Mouse (Mus musculus): Measurements from ENCODE around the gene Bco2.

Gene Bco2

DNA sequence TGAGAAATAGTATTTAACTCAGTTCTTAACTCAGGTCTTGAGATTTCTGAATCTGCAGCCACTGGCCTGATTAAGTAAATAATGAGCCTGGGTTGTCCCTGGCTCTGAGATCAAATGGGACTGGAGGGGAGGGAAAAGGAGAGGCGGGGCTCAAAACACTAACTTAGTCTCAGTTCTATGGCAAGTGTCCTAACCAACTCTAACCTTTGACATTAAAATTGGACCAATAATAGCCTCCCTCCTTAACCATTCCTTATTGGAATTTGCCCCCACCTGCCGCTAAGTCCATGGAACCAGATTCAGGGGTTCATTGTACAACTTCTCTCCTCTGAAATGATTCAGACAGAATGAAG, at the start of gene Bco2:
Bco2 (minus strand) TSS at position 88 of the 353 bp plus-strand sequence.
- DNase-seq, result no peak

DNA sequence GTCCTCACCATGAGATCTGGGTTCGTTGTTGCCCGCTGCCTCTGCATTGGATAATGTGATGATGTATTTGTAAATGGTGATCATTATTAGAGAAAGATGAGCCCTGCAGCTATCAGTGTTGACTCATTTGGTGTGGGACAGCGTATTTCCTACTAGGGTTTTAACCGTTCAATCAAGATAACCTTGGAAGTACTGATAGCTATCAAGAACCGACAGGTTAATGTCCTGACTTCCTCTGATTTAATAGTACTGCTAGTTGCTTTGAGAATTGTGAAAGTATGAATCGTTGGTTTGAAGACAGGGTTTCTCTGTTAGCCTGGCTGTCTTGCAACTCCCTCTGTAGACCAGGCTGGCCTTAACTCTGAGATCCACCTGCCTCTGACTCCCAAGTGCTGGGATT, 49.4 kb upstream of the Bco2 start:
- DNase-seq, result no peak

DNA sequence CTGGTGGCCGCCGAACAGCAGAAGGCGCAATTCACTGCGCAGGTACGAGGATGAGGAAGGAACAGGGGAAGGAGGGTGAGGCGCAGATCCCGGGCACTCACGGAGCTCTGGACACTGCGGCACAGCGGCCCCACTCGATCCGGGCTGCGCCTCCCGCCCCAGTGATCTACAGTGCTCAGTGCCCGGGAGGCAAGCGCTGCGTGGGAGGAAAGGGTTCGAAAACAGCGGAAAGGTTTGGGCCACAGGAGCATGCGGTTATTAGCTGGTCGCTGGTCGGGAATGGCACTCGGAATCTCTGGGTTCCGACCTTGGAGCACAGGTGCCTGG, 49.0 kb upstream of the Bco2 start:
- DNase-seq, result no peak

DNA sequence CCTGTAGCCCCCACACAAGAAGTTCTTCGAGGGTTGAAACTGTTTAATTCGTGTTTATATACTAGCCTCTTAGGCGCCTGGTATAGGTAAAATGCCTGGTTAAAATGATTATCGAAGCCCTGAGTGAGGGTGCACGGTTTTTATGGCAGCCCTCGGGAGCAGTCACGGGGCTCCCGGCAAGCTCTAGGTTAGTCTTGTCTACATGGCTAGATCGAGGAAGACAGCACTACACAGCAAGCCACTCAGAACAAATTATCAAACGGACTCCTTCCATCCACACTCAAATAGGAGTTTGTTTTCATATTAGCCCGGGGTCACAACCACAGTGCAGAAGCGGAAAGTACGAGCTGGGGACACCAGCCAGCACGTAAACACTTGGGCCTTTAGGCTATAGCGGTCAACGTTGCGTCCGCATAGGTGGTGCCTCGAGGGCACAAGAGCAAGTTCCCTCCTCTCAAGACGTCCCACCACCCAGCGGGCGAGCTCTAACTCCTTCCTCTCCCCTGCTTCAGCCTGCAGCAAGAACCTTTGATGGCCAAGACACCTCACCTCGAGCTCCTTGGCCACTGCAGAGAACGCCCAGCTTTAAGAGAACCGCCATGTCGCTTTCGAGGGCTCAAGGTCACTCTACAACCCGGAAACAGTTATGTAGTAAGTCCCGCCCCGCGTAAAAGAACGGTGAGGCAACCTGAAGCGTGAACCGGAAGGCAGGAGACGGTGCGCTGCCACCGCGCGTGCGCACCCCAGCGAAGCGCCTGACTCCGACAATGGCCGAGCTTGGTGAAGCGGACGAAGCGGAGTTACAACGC, 48.4 kb upstream of the Bco2 start, which contains the start of the genes Sdhd and Timm8b:
Sdhd (minus strand) TSS at position 624 of the 809 bp plus-strand sequence.
Timm8b (plus strand) TSS at position 722 of the 809 bp plus-strand sequence.
- peak; percentile 94 to 96 for DNase-seq

DNA sequence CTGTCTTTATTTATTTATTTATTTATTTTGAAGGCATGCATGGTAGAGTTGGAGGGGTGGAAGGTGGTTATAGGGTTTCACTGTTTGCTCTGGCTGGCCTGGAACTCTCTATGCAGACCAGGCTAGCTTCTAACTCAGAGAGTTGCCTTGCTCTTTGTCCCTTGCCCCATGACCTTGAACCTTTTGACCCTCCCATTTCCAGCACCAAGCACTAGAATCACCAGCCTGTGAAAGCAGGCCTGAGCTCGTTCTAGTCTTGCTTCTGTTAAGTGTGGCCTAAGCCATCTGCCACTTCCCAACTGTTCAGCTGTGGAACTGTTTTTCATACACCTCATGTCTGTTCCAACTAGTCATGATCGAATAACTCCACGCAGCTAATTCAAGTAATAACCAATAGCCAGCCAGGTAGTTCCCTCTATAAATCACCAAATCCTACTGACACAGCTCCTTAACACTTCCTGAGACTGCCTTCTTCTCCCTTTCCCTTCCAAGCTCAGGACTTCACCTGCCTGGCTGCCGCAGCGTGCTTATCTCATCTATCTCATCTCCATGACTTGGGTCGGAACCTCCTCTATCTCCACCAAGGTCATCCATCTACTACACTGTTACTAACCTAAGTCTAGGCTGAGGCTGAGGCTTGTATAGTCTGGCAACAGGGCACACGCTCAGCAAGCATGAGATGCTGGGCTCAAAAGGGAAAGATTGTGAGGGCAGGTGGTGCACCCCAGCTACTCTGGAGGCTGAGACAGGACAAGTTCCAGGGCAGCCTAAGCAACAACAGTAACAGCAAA, 47.3 kb upstream of the Bco2 start:
- DNase-seq, result no peak

DNA sequence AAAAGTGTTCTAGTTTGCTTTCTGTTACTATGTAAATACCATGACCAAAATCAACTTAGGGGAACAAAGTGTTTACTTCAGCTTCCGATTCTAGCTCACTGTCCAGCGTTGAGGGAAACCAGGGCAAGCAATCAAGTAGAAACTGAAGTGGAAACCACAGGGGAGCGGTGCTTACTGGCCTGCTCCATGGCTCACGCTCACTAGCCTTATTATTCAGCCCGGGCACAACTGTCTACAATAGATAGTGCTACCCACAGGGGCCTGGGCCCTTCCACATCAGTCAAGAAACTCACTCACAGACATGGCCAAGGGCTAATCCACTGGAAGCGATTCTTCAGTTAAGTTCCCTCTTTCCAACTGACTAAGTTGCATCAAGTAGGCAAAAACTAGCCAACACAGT, 46.6 kb upstream of the Bco2 start:
- no peak for DNase-seq

DNA sequence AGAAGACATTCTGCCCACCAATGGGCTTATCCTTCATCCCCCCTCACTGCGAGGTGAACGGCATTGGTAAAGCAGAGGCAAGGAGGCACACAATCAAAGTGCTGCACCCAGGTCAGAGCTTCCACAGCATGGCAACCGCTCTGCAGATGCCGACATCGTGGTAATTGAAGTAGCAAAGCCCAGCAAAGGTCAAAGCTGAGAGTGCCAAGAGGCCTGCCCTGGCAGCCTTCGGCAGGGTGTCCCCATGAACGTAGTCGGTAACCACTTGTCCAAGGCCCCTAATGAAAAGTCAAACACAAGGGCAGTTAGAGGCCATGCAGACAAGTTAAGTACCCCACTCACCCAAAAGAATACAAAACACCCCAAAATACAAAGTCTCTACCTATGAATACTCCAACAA, 42.0 kb upstream of the Bco2 start:
- peak in 1 of 2 experiments; percentile 13 for DNase-seq

DNA sequence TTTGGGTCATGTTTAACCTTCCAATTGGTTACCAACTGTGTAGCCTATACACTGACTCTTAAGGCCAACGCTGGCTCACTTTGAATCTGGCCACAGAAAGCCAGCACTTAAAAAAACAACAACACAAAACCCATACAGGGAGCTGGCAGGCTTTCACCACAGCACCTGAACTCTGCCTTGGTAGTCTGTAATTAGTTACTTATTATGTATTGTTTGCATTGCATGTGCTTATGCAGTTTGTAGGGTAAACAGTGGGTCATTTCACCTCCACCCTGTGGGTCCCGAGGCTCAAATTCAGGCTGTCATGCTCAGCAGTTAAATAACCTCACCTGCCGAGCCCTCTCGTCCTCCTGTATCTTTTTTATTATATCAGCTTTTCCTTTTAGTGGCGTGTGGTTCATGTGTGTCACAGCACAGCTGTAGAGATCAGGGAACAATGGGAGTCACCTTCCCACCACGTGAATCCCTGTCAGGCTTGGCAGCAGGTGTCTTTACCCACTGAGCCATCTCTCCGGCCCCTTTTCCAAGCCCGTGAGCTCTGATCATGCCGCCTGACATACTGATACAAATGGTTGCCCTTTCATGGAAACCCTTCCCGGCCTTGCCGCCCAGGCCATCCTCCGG, 39.9 kb upstream of the Bco2 start:
- peak; percentile 8 to 22 for DNase-seq

DNA sequence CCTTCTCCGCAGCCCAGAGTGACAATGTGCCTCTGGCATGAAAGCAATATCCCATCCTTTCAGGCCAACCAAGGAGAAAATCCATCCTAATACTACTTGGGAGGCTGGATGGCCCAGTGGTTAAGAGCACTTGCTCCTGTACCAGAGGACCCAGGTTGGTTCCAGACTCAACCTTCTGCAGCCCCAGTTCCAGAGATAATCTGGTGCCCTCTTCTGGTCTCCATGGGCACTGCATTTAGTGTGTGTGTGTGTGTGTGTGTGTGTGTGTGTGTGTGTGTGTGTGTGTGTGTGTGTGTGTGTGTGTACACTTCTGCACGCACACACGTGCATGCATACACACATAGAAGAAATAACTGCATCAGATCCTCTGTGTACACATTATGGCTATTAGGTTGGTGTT, 38.6 kb upstream of the Bco2 start:
- peak in 1 of 2 experiments; percentile 18 for DNase-seq

DNA sequence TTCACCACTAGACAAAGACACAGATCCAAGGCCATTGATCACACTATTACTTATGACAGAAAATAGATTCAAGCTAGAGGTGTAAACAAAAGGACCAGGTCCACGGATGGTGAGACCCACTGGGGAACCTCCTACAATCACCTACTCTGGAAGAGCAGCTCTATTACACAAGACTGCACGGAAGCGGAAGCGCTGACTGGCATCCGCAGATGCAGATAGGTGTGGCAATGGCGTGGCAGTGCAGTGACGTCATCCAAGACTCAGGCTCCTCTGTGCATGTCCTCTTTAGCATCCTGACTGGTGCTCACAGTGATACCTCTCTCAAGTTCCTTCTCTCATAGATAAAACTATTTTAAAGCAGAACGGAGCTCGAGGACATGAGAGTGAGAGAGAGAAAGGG, 38.0 kb upstream of the Bco2 start:
- peak in 1 of 2 experiments; percentile 20 for DNase-seq

DNA sequence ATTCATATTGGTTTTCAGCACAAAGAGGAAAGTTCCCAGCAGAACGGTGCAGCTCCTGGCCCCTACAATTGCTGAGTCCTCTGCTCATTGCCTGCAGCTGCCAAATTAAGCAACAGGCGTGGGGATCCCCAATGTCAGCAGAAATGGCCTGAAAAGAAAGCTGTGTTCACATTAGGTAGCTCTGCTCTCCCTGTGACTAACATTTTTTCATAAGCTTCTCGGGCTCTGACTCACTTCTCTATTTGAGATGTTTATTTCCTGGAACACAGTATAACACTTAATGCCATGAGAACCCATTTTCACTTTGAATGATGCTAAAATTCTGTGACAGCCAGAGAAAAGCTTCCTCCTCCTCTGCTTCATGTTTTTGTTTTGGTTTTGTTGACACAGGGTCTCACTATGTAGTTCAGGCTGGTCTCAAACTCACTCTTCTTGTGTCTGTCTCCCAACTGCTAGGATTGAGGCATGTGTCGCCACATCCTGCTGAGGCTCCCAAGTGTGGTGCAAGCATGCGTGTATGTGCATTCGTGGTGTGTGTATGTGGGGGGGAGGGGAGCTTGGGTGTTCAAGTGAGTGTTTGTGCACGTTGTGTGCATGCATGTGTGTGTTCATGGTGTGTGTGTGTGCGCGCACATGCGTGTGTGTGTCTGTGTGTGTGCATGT, 36.0 kb upstream of the Bco2 start:
- DNase-seq, result peak in 1 of 2 experiments; percentile 14

DNA sequence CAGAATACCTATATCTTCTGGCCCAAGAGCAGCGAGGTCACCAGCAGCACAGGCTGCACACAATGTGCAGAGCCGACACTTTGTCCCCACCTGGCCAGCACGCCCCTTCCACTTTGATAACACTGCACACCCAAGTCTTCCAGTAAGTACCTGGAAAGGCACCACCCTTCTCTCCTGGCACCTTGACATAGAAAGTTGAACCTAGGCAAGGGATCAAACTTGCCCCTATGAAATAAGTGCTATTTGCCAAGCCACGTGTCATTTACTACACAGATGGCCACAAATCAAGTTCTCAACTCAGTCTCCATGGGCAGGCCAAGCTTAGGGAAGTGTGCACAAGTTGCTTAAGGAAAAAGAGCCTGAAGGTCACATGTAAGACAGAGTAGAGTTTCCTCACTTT, 32.0 kb upstream of the Bco2 start:
- no peak for DNase-seq

DNA sequence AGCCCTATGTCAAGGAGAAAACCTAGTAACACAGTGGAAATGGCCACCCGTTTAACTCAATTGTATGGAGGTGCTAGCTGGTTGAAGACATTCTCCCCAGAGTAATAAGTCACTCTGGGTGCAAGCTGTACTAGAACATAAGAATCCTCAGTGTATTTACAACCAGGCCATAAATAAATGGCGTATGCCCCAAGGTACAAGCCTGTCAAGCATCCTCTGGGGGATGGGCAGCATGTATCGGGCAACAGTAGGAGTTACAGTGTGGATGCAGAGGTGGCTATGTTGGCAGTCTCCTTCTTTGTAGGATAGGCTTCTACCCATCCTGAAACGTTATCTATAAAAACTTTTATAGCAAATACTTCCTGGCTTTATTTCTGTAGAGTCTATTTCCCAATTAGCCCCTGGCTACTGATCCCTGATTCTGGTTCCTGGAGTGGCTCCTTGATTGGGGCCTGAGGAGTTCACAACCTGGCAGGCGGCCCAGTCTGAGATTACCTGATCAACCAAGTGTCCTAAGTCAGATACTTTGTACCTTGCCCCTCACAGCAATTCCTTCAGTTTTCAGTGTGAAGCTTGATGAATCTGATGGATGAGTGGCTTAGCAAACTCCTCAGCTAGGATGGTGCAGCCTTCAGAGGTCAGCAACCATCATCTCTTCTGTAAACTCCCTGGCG, 30.3 kb upstream of the Bco2 start:
- no peak for DNase-seq

DNA sequence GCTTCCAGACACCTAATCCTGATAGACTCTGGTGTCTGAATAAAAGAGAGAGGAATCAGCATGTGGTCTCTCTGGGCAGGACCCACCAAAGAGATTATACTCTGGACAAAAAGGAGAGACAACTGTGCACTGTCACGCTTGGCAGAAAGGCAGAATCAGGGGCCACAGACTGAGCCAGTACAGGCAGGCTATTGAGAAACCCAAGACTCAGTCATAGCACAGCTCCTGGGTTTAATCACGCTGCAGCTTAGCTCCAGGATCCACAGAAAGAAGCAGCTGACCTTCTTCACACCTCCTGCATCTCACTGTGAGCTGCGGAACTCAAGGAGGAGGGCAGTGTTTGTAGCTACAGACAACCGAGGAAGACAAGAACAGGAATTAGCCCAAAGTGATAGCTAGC, 25.4 kb upstream of the Bco2 start:
- no peak for DNase-seq

DNA sequence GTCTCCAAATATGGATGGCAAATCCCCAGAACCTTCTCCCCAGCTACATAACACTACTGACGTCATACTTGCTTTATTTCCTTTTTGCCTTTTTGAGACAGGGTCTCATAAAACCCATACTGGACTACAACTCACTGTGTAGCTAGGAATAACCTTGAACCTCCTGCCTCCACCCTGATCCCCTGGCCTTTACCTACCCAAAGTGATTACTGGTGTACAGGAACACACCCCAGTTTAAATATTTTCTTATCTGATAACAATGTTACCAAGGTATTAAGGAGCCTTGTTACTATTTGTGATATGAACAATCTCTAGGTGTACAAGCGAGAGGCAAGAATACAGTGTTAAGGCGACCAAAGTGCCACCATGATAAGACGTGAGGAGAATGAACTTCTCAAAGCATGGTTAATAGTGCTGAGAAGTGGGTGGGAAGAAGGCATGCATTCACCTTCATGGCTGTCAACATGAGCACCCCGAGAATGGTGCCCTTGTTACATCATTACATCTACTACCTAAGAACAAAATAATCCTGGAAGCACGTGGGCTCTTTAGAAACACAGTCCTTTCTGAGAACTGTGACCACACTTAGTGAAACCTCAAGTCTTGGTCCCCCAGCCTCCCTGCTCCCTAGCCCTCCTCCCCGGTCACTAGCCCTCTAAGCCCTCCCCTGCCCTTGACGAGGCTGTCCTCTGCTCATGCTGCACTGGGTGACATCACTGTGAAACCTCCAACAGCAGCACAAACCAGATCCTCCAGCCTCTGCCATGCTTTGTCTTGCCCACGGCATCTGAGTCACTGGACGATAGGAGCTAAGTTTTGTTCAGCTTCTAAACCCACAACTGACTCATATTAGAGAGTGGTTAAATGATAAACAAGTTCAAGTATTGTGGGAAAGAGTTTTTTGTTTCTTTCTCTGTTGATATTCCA, 14.9 kb upstream of the Bco2 start:
- DNase-seq, result peak in 1 of 2 experiments; percentile 14

DNA sequence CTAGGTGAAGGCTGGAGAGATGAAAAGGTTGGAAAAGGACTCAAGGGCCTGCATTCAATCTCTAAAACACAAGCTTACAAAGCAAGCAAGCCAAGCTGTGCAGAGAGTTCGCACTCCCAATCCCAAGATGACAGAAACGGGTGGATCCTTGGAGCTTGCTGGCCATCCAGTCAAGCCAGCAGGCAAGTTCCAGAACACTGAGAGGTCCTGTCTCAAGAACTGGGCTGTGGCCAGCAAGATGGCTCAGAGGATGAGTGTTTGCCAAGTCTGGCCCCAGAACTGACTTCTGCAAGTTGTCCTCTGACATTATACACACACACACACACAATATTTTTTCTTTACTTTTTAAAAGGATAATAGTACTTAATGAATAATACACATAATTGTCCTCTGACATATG, 12.9 kb upstream of the Bco2 start:
- DNase-seq, result no peak

DNA sequence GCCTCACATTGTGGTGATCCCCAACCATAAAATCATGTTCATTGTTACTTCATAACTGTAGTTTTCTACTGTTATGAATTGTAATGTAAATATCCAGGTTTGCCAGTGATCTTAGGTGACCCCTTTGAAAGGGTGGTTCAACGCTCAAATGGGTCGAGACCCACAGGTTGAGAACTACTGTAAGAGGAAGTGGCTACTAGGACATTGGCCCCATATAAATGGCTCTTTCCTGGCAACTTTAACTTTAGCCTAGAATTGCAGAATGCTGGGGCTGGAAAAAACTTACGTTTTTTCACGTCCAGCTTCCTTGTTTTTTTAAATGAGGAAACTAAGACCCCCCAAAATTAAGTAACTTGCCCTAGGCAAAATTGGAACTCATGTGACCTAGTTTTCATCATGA, 12.4 kb upstream of the Bco2 start:
- no peak for DNase-seq

DNA sequence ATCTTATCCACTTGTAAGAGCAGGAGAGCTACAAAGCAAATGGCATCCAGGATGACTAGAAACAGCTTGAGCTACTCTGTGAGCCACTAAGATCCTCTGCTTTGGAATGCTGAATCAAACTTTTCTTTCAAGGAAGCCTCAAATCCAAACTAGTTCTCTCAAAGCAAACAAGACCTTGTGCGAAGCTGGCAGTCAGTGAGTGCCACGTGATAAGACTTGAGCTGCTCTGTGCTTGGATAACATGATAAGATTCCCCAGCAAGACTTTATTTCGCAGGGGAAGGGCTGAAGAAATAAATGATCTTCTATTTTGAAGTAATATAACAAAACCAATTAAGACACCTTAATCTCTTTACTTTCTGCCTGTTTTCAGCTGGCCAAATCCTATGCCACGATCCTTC, 11.0 kb upstream of the Bco2 start:
- DNase-seq, result no peak

DNA sequence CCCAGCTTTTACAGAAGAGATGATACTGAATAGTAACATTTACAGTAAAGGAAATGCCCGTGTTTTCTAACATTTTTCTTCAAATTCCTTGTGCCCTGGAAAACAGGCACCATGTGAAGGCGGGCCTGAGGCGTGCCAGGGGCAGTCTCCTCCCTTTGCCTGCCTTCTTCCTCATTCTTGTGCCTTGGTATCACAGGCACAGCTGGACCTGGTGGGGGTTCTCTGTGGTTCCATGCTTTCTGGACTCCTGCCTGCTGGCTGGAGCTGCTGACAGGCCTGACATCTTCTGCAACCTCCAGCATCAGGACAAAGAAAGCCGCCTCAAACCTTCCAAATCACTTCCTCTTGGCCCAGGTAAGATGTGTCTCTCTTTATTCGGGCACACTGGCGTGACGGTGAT, 10.2 kb upstream of the Bco2 start:
- DNase-seq, result peak; percentile 50 to 53

DNA sequence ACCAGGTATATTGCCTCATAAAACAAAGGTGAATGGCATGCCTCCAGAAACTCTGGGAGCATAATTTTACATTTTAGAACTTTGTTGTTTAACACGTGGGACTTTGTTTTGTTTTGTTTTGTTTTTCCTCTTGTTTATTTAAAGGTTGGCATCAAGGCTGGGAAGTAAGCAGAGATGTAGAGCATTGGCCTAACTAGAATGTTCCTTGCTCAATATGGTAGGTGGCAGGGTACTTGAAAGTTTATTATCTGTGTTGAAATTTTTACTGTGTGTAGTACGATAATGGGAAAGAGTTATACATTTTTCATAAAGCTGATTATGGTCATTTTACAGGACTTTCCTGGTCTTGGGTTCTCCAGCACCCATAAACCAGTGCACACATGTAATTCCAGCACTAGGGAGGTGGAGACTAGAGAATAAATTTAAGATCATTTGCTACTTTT, 7.0 kb upstream of the Bco2 start:
- no peak for DNase-seq

DNA sequence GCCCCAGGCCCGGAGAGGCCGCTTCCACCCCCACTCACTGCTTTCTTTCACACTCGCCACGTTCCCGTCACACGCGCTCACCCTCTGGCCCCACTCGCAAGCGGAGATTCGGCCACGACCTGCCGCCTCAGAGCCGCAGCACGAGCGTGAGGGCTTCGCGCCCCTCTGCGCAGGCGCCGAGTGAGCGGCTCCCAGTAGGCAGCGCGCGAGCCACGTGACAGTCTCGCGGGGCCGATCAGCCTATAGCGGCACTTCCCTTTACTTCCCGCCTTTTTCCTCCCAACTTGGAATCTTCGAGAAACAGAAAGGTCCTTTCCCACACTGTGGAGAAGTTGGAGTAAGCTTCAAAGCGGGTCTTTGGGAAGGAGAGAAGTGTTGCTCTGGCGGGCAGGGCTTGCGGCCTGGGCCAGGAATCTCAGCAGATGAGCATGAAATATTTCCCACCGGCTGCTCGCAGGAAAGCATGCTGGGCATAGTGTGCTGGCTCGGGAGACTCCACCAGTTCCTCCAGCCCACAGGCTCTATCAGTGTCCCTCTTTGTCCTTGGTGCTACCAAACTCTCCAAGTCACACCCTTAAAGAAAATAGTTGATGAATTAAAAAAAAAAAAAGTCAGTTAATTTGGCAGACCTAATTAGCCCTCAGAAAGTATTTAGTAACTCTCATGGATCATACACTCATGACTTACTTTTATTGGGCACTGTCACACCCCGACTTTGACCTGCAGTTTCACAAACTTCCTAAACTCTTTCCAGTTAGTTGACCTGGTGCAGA, 6.3 kb upstream of the Bco2 start, which contains the start of gene Tex12:
Tex12 (minus strand) TSS at position 181 of the 773 bp plus-strand sequence.
- DNase-seq, result no peak
